Mouse (Mus musculus) left cerebral cortex, postnatal 14 days (tissue): ENCODE measurements around the gene Rbms1. TPM values are rescaled to one million over a fixed set of nuclear protein-coding genes. Genes with fewer than 3 reads are reported as not detected.

Experiments
- DNase-seq, 2 experiments: peaks; one replicate each; pipeline ENCODE4 v3.0.0; 2021 to 2022; ENCODE audit warnings: low spot score in 2 of 2, mixed read lengths in 1 of 2
- intact Hi-C: fragments of 180-260 bp; cut with DNase I; formaldehyde crosslinking; loops from one replicate; pipeline ENCODE4 v1.15.1; 2025
- total RNA-seq, 2 experiments: library from RNA; stranded (reverse); gene quantifications; 2 replicates each; pipeline ENCODE4 v1.2.3; 2021

The Rbms1 gene
- total RNA-seq, 2 experiments from 2014 or later: 23.8 to 24.8 TPM

DNA sequence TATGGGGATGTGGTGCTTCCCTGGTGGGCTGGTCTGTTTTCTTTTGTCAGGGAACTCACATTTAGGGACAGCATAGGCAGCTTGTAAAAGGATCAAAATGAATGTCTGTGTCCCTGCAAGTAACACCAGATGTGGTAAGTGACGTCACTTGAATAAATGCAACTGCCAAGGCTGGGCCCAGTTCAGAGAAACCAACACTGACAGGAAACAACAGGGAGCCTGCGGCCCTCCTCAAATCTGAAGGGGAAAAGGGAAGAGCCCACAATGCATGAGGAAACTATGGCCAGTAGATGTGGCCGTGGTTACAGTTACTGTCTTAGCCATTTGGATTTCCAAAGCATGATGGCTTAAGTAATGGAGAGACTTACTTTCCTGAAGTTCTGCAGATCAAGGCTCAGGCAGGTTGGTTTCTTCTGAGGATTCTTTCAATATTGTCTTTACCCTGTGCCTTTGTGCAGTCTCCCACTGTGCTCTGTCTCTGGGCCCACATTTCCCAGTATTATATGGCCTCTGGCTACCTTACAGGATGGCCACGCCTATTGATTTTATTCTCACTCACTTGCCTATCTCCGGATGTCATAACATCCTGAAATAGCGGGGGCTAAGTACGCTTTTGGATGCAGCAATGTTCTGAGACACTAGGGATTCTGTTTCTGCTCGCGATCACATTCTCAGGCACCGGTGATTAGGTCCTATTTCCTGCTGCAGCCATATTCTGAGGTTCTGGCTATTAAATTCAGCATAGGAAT lies 223.4 kb downstream of the Rbms1 start:
- DNase-seq: no peak
- intact Hi-C loops: no loop called here

GRCm38 (mm10) chr2:60730929-60731328 lies 232.1 kb downstream of the Rbms1 start:
- intact Hi-C loops: no loop called here
- no peak for DNase-seq

GRCm38 (mm10) chr2:60730024-60730423 lies 233.0 kb downstream of the Rbms1 start:
- DNase-seq: no peak
- intact Hi-C loops: no loop called here

- DNase-seq: no peak
- intact Hi-C loops: no loop called here
Observed at GRCm38 (mm10) chr2:60728902-60729585, 233.9 kb downstream of the Rbms1 start.

GRCm38 (mm10) chr2:60724660-60725059 lies 238.3 kb downstream of the Rbms1 start:
- no peak for DNase-seq

DNA sequence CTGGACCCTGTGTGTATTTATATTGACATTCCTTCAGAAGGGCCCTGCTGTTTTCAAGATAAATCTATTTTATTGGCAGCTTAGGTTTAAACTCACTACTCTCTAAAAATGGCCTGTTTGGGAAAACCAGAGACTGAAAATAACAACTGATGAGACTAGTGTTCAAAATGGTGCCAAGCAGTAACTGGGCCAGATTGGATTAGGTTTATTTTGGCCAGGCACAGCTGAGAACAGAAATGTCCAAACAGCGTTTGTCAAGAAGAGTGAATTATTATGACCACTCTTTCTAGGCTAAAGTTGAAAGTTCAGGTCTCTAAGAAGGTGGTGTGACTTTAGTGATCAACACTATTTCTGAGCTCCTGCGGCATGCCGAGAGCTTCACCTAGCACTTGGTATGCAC lies 240.0 kb downstream of the Rbms1 start:
- DNase-seq: no peak
- intact Hi-C loops: loop anchor here (5.0 kb wide), 2 partner anchors 679 to 729 kb away; no protein-coding TSS in a partner anchor

More at GRCm38 (mm10) chr2:60724660-60725059, 238.3 kb downstream of the Rbms1 start:
- intact Hi-C loops: loop anchor here (5.0 kb wide), 2 partner anchors 678 to 728 kb away; no protein-coding TSS in a partner anchor

- peak; percentile 69 to 74 for DNase-seq
- intact Hi-C loops: loop anchor here (5.0 kb wide), 2 partner anchors 680 to 730 kb away; no protein-coding TSS in a partner anchor
Observed at GRCm38 (mm10) chr2:60722514-60722913, 240.5 kb downstream of the Rbms1 start, which contains the start of gene Itgb6. Itgb6 (minus strand) TSS chr2:60722643.

DNA sequence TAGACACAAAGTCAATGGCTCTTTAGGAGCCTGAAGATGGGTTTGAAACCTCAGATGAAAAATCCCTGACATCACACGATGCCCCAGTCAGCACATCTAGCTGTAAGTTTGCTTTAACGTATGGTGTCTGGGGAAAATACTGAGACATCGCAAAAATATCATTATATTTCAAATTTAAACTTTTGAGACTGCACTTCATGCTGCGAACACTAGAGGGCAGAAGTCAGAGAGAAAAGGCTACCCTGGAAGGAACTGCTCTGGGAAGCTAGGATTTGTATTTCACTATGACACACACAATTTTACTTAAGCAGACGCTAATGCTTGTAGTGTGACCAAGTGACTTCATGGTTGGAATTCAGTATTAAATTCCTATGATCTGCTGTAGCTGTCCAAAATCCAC lies 242.1 kb downstream of the Rbms1 start:
- peak; percentile 29 to 60 for DNase-seq
- intact Hi-C loops: loop anchor here (5.0 kb wide), 2 partner anchors 681 to 731 kb away; no protein-coding TSS in a partner anchor

DNA sequence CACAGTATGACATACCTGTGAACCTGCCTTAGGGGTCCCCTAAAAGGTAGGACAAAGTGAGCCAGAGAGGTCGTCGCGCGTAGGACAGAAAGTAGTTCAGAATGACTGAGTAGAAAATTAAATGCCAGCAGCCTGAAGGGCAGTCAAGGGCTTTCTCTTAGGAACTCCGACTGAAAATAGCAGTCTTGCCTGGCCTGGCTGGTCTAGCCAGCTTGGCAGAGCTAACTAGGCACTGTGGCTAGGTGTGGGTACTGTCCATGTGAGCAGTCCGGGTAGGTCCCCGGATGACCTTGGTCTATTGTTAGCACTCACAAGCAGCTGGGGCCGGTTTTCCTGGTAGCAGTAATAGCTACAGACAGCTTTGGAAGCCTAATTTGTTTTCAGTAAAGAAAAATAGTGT lies 242.8 kb downstream of the Rbms1 start:
- no peak for DNase-seq
- intact Hi-C loops: loop anchor here (5.0 kb wide), 2 partner anchors 682 to 732 kb away; no protein-coding TSS in a partner anchor

GRCm38 (mm10) chr2:60717348-60717747 lies 245.6 kb downstream of the Rbms1 start:
- intact Hi-C loops: no loop called here
- peak; percentile 45 to 46 for DNase-seq

DNA sequence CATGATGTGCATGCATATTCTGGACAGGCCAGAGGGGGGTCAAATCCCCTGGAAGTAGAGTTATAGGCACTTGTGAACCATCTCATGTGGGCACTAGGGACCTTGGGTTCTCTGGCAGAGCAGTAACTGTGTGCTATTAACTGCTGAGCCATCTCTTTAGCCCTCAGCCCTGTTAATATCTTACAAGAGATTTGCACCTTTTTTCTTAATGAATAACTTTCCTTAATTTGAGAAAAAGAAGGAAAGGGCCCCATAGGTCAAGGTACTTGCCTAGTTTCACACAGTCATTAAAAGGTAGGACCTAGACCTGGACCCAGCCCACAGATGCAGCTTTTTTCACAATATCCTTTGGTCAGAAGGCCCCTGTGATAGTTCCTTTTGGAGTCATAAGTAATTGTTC lies 246.4 kb downstream of the Rbms1 start:
- intact Hi-C loops: no loop called here
- DNase-seq: no peak

DNA sequence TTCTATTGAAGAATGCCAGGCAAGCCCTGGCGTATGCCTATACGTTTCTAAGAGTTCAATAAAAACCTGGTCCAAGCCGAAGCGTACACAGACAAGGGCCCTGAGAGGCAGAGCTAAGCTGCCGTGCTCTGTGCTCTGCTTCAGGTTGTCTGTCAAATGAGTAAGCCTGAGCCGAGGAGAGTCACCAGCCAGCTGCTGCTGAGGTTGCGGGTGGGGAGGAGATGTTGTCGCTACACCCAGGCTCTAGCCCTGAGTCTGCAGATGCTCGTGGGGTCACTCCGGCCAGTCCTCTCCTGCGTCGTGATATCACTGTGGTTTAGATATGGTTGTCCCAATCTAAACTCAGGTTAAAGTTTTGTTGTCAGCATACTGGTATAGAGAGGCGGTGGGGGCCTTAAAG lies 247.2 kb downstream of the Rbms1 start:
- intact Hi-C loops: no loop called here
- no peak for DNase-seq

DNA sequence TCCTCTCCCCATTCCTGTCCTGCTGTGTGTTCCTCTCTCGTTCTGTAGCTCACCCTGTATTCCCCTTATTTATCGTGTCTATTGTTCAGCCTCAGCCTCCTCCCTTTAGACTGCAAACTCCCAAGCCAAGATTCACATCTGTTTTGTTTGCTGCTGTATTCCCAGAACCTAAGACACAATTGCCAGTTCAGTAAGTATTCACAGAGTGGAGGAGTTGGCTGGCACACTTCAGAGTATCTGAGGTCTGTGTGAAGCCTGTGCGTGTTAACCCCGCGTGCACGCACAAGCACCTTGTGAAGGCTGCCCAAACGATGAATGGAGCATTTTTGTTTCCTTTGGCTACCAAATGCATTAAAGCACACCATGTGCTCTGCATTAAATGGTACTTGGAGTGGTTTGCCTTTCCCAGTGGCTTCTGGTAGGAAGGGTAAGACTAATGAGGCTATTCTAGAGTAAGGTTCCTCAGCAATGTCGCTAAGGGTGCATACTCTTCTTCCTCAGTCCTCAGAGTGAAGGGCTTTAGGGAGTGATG lies 248.0 kb downstream of the Rbms1 start:
- DNase-seq: no peak
- intact Hi-C loops: no loop called here

GRCm38 (mm10) chr2:60714475-60714874 lies 248.5 kb downstream of the Rbms1 start:
- intact Hi-C loops: no loop called here
- no peak for DNase-seq

DNA sequence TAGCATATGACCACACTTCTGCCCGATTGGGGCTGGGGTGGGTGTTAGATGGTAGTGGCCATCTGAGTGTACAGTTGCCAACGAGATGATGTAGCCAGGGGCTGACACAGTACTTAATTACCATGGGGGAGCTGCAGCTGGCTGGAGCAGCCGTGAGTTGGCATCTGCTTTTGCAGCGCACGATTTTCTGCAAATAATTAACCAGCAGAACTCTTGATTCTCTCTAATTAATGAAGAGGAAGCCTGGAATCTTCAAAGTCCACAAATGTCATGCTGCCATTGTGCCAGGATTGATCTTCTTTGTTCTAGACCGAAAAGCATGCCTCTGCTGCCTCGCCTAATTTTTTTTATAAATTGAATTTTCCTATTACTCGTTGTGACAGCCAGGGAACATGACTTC lies 249.1 kb downstream of the Rbms1 start:
- no peak for DNase-seq
- intact Hi-C loops: no loop called here

GRCm38 (mm10) chr2:60712891-60713290 lies 250.1 kb downstream of the Rbms1 start:
- no peak for DNase-seq
- intact Hi-C loops: no loop called here

DNA sequence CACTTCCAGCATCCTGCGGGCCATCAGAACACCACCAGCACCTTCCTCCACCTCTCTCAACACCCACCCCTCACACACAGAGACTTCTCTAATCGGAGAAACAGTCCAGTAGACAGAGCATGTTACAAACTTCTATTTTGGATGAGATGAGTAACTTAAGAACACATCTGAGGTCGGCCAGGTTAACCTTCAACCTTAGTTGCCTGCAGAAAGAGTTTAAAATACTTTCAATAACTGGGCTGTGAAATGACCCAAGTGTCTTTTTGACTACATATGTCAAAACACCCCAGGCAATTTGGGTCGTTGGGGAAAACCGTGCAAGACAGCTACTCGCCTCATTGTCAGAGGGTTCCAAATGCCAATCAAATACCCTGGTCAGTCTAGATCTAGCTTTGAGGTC lies 250.5 kb downstream of the Rbms1 start:
- intact Hi-C loops: no loop called here
- no peak for DNase-seq

GRCm38 (mm10) chr2:60711098-60711880 lies 251.7 kb downstream of the Rbms1 start:
- no peak for DNase-seq
- intact Hi-C loops: no loop called here

GRCm38 (mm10) chr2:60710317-60710716 lies 252.7 kb downstream of the Rbms1 start:
- intact Hi-C loops: no loop called here
- no peak for DNase-seq

GRCm38 (mm10) chr2:60708671-60709070 lies 254.3 kb downstream of the Rbms1 start:
- no peak for DNase-seq
- intact Hi-C loops: no loop called here
